Mouse (Mus musculus) myocyte (in vitro differentiated cells): ENCODE measurements at regions not wholly inside any gene's neighbourhood (a gene's known extent, or its start where the extent isn't known, plus 50 kb on each side); places are given as distances from the start of the nearest gene placed in this dataset.

Source experiments
- H3K27me3 ChIP-seq: one replicate; pipeline ENCODE4 v1.6.1; 2011; ENCODE audit not compliant: control insufficient read depth, insufficient read depth, insufficient read length
- H3K36me3 ChIP-seq: one replicate; pipeline ENCODE4 v1.6.1; 2011; ENCODE audit not compliant: control insufficient read depth, insufficient read depth
- H3K4me2 ChIP-seq: one replicate; pipeline ENCODE4 v1.6.1; 2011; ENCODE audit warnings: low read depth, control low read depth
- H3K4me3 ChIP-seq: one replicate; pipeline ENCODE4 v1.5.1; 2011; ENCODE audit warnings: mild to moderate bottlenecking, control low read depth, moderate library complexity
- H3K79me2 ChIP-seq: one replicate; pipeline ENCODE4 v1.6.1; 2011; ENCODE audit not compliant: control insufficient read depth, insufficient read depth
- H3ac ChIP-seq: one replicate; pipeline ENCODE4 v1.6.1; 2011; ENCODE audit not compliant: control insufficient read depth, insufficient read length
- CEBPB ChIP-seq: IDR thresholded peaks from 2 replicates; pipeline ENCODE4 v1.6.1; 2011; ENCODE audit warnings: mild to moderate bottlenecking, moderate library complexity; ENCODE audit not compliant: poor library complexity, insufficient read depth, severe bottlenecking
- E2F4 ChIP-seq: IDR thresholded peaks from one replicate; pipeline ENCODE4 v1.6.1; 2011; ENCODE audit warnings: mild to moderate bottlenecking, control low read depth, moderate library complexity; ENCODE audit not compliant: insufficient read depth
- MAX ChIP-seq: IDR thresholded peaks from one replicate; pipeline ENCODE4 v1.6.1; 2011; ENCODE audit warnings: low read depth, mild to moderate bottlenecking, control low read depth
- MYOD1 ChIP-seq, 3 experiments: IDR thresholded peaks; one replicate each; pipeline ENCODE4 v1.6.1; 2011; ENCODE audit warnings: control low read depth in 2 of 3, low read depth in 2 of 3, mild to moderate bottlenecking in 2 of 3, moderate library complexity in 1 of 3; ENCODE audit not compliant: insufficient read length in 2 of 3, control insufficient read depth in 1 of 3
- MYOG ChIP-seq, 3 experiments: IDR thresholded peaks; one replicate each; pipeline ENCODE4 v1.6.1; 2011; ENCODE audit warnings: control low read depth in 2 of 3, low read depth in 2 of 3, mild to moderate bottlenecking in 2 of 3; ENCODE audit not compliant: insufficient read length in 2 of 3, control insufficient read depth in 1 of 3, insufficient read depth in 1 of 3
- POLR2A ChIP-seq: IDR thresholded peaks from one replicate; pipeline ENCODE4 v1.6.1; 2011; ENCODE audit warnings: low read depth, mild to moderate bottlenecking, control low read depth, moderate library complexity; ENCODE audit not compliant: insufficient read length
- POLR2AphosphoS2 ChIP-seq: IDR thresholded peaks from one replicate; pipeline ENCODE4 v1.6.1; 2011; ENCODE audit warnings: low read depth, control low read depth; ENCODE audit not compliant: insufficient read length
- REST ChIP-seq: IDR thresholded peaks from one replicate; pipeline ENCODE4 v1.6.1; 2011; ENCODE audit warnings: mild to moderate bottlenecking, control low read depth, moderate library complexity; ENCODE audit not compliant: insufficient read depth, insufficient read length
- SRF ChIP-seq: IDR thresholded peaks from one replicate; pipeline ENCODE4 v1.6.1; 2011; ENCODE audit warnings: low read depth; ENCODE audit not compliant: control insufficient read depth, insufficient read length
- TCF12 ChIP-seq: IDR thresholded peaks from one replicate; pipeline ENCODE4 v1.6.1; 2011; ENCODE audit warnings: mild to moderate bottlenecking, control low read depth; ENCODE audit not compliant: poor library complexity, insufficient read depth, severe bottlenecking
- TCF3 ChIP-seq: IDR thresholded peaks from one replicate; pipeline ENCODE4 v1.6.1; 2011; ENCODE audit warnings: low read depth, control low read depth; ENCODE audit not compliant: insufficient read length
- USF1 ChIP-seq: IDR thresholded peaks from one replicate; pipeline ENCODE4 v1.6.1; 2011; ENCODE audit warnings: low read depth, mild to moderate bottlenecking, control low read depth, moderate library complexity

- H3K4me3 ChIP-seq = no peak overlapping the region
- no peak overlapping the region for H3K4me2 ChIP-seq
- no peaks in the 10 kb centered on the region for H3K36me3 ChIP-seq
- no peaks in the 10 kb centered on the region for H3K27me3 ChIP-seq
- no peak overlapping the region for H3ac ChIP-seq
- no peak for TF ChIP-seq TCF3
- no peak for TF ChIP-seq MAX
- no peak for TF ChIP-seq TCF12
- no peak for TF ChIP-seq E2F4
- TF ChIP-seq SRF = no peak
- no peak for TF ChIP-seq CEBPB
- no peak for TF ChIP-seq MYOG (IDR thresholded peaks at IDR 0.05; ENCODE audit: control insufficient read depth in 1 of 3, insufficient read depth in 1 of 3, insufficient read length in 2 of 3, low read depth in 2 of 3)
- TF ChIP-seq REST = no peak
- no peak for TF ChIP-seq USF1
- no peak for TF ChIP-seq MYOD1 (IDR thresholded peaks at IDR 0.05; ENCODE audit: control insufficient read depth in 1 of 3, insufficient read length in 2 of 3, low read depth in 2 of 3)
- H3K79me2 ChIP-seq = no peaks in the 10 kb centered on the region
Observed at GRCm38 (mm10) chr7:37307191-37307590, 466.2 kb downstream of the Zfp536 start.

- Histone ChIP-seq H3K4me2 (no peak overlapping the region), H3ac (no peak overlapping the region), H3K27me3 (no peaks in the 10 kb centered on the region), H3K4me3 (no peak overlapping the region), H3K36me3 (no peaks in the 10 kb centered on the region), H3K79me2 (no peaks in the 10 kb centered on the region)
- TF ChIP-seq E2F4 = no peak
- TF ChIP-seq MYOG (IDR thresholded peaks at IDR 0.05; ENCODE audit: control insufficient read depth in 1 of 3, insufficient read depth in 1 of 3, insufficient read length in 2 of 3, low read depth in 2 of 3) = no peak
- no peak for TF ChIP-seq CEBPB
- TF ChIP-seq REST = no peak
- TF ChIP-seq POLR2A = no peak
- TF ChIP-seq USF1 = no peak
- TF ChIP-seq MYOD1 (IDR thresholded peaks at IDR 0.05; ENCODE audit: control insufficient read depth in 1 of 3, insufficient read length in 2 of 3, low read depth in 2 of 3) = no peak
- no peak for TF ChIP-seq MAX
- no peak for TF ChIP-seq POLR2AphosphoS2
- TF ChIP-seq TCF3 = no peak
- TF ChIP-seq TCF12 = no peak
- TF ChIP-seq SRF = no peak
Observed at GRCm38 (mm10) chr7:37324653-37325052, 448.8 kb downstream of the Zfp536 start.

- Histone ChIP-seq H3ac (no peak overlapping the region), H3K27me3 (no peaks in the 10 kb centered on the region), H3K4me2 (peak overlapping the region; percentile 45), H3K79me2 (no peaks in the 10 kb centered on the region), H3K36me3 (no peaks in the 10 kb centered on the region), H3K4me3 (no peak overlapping the region)
- TF ChIP-seq TCF3 = no peak
- no peak for TF ChIP-seq SRF
- TF ChIP-seq POLR2AphosphoS2 = no peak
- no peak for TF ChIP-seq REST
- TF ChIP-seq MYOG (IDR thresholded peaks at IDR 0.05; ENCODE audit: control insufficient read depth in 1 of 3, insufficient read depth in 1 of 3, insufficient read length in 2 of 3, low read depth in 2 of 3) = peak in 1 of 3 experiments; percentile 11
- no peak for TF ChIP-seq CEBPB
- no peak for TF ChIP-seq POLR2A
- no peak for TF ChIP-seq E2F4
- TF ChIP-seq TCF12 = no peak
Observed at GRCm38 (mm10) chr7:37333451-37333850, 440.0 kb downstream of the Zfp536 start.

GRCm38 (mm10) chr7:37335212-37335611 lies 438.2 kb downstream of the Zfp536 start:
- no peaks in the 10 kb centered on the region for H3K79me2 ChIP-seq
- H3K27me3 ChIP-seq = no peaks in the 10 kb centered on the region
- no peak overlapping the region for H3ac ChIP-seq
- H3K4me2 ChIP-seq = no peak overlapping the region
- H3K4me3 ChIP-seq = no peak overlapping the region
- H3K36me3 ChIP-seq = no peaks in the 10 kb centered on the region
- TF ChIP-seq TCF12 (no peak), TCF3 (no peak), CEBPB (no peak), MAX (no peak), USF1 (no peak), E2F4 (no peak)

- Histone ChIP-seq H3K27me3 (no peaks in the 10 kb centered on the region), H3ac (no peak overlapping the region), H3K4me3 (no peak overlapping the region), H3K79me2 (no peaks in the 10 kb centered on the region), H3K36me3 (no peaks in the 10 kb centered on the region), H3K4me2 (peak overlapping the region; percentile 68)
- no peak for TF ChIP-seq MAX
- TF ChIP-seq CEBPB = no peak
- TF ChIP-seq MYOG (IDR thresholded peaks at IDR 0.05; ENCODE audit: control insufficient read depth in 1 of 3, insufficient read depth in 1 of 3, insufficient read length in 2 of 3, low read depth in 2 of 3) = no peak
- TF ChIP-seq REST = no peak
- no peak for TF ChIP-seq TCF3
- TF ChIP-seq MYOD1 (IDR thresholded peaks at IDR 0.05; ENCODE audit: control insufficient read depth in 1 of 3, insufficient read length in 2 of 3, low read depth in 2 of 3) = no peak
- no peak for TF ChIP-seq SRF
- no peak for TF ChIP-seq USF1
Observed at GRCm38 (mm10) chr7:37336171-37336850, 437.1 kb downstream of the Zfp536 start.
